Mouse (Mus musculus) gastrocnemius, postnatal 36 days (tissue): ENCODE data around the gene Pafah2. TPM values are rescaled to one million over a fixed set of nuclear protein-coding genes. Genes with fewer than 3 reads are reported as not detected.

Source experiments
- DNase-seq, 2 experiments: peaks; one replicate each; pipeline ENCODE4 v3.0.0; 2022
- intact Hi-C: fragments of 180-260 bp; cut with DNase I; formaldehyde crosslinking; loops from one replicate; pipeline ENCODE4 v1.15.1; 2025
- total RNA-seq, 2 experiments: library from RNA; stranded (reverse); gene quantifications; 2 replicates each; pipeline ENCODE4 v1.2.3; 2021

Pafah2 gene
- total RNA-seq, 2 experiments from 2014 or later = 1.8 to 4.0 TPM

GRCm38 (mm10) chr4:134403721-134404120, 7.6 kb downstream of the Pafah2 start:
- intact Hi-C loops = no loop called here
- DNase-seq = no peak

GRCm38 (mm10) chr4:134409286-134409685, 13.2 kb downstream of the Pafah2 start:
- intact Hi-C loops = no loop called here
- no peak for DNase-seq

GRCm38 (mm10) chr4:134416177-134416576, 20.1 kb downstream of the Pafah2 start:
- intact Hi-C loops = no loop called here
- DNase-seq = no peak

- intact Hi-C loops = no loop called here
- no peak for DNase-seq
Measured at GRCm38 (mm10) chr4:134416602-134417001, 20.5 kb downstream of the Pafah2 start.

GRCm38 (mm10) chr4:134417111-134417510, 21.0 kb downstream of the Pafah2 start:
- no peak for DNase-seq
- intact Hi-C loops = no loop called here

- intact Hi-C loops = no loop called here
- no peak for DNase-seq
Measured at GRCm38 (mm10) chr4:134421971-134422370, 25.9 kb downstream of the Pafah2 start.

- DNase-seq = no peak
- intact Hi-C loops = no loop called here
Measured at GRCm38 (mm10) chr4:134423949-134424348, 27.8 kb downstream of the Pafah2 start.

GRCm38 (mm10) chr4:134425088-134425487, 29.0 kb downstream of the Pafah2 start:
- intact Hi-C loops = no loop called here
- DNase-seq = no peak

- intact Hi-C loops = no loop called here
- no peak for DNase-seq
Measured at GRCm38 (mm10) chr4:134430381-134431004, 34.4 kb downstream of the Pafah2 start.

GRCm38 (mm10) chr4:134432686-134433360, 36.7 kb downstream of the Pafah2 start:
- intact Hi-C loops = no loop called here
- no peak for DNase-seq

GRCm38 (mm10) chr4:134436185-134436584, 40.1 kb downstream of the Pafah2 start:
- no peak for DNase-seq
- intact Hi-C loops = no loop called here

GRCm38 (mm10) chr4:134436659-134437058, 40.5 kb downstream of the Pafah2 start:
- intact Hi-C loops = no loop called here
- no peak for DNase-seq

GRCm38 (mm10) chr4:134439119-134439518, 43.0 kb downstream of the Pafah2 start:
- intact Hi-C loops = no loop called here
- no peak for DNase-seq

GRCm38 (mm10) chr4:134439919-134440318, 43.8 kb downstream of the Pafah2 start:
- no peak for DNase-seq
- intact Hi-C loops = no loop called here

- no peak for DNase-seq
- intact Hi-C loops = no loop called here
Measured at GRCm38 (mm10) chr4:134442216-134442615, 46.1 kb downstream of the Pafah2 start.

- intact Hi-C loops = no loop called here
- DNase-seq = no peak
Measured at GRCm38 (mm10) chr4:134443589-134443988, 47.5 kb downstream of the Pafah2 start.

GRCm38 (mm10) chr4:134444949-134445348, 48.8 kb downstream of the Pafah2 start:
- intact Hi-C loops = no loop called here
- no peak for DNase-seq

GRCm38 (mm10) chr4:134445489-134445888, 49.4 kb downstream of the Pafah2 start:
- DNase-seq = no peak
- intact Hi-C loops = no loop called here

GRCm38 (mm10) chr4:134447966-134448365, 51.8 kb downstream of the Pafah2 start:
- DNase-seq = no peak
- intact Hi-C loops = no loop called here

- intact Hi-C loops = no loop called here
Measured at GRCm38 (mm10) chr4:134449595-134450391, 53.7 kb downstream of the Pafah2 start.

GRCm38 (mm10) chr4:134450392-134451195, 54.5 kb downstream of the Pafah2 start:
- DNase-seq = no peak
- intact Hi-C loops = no loop called here

More at GRCm38 (mm10) chr4:134449595-134450391, 53.7 kb downstream of the Pafah2 start:
- DNase-seq = no peak
